In the genomic region with DNA sequence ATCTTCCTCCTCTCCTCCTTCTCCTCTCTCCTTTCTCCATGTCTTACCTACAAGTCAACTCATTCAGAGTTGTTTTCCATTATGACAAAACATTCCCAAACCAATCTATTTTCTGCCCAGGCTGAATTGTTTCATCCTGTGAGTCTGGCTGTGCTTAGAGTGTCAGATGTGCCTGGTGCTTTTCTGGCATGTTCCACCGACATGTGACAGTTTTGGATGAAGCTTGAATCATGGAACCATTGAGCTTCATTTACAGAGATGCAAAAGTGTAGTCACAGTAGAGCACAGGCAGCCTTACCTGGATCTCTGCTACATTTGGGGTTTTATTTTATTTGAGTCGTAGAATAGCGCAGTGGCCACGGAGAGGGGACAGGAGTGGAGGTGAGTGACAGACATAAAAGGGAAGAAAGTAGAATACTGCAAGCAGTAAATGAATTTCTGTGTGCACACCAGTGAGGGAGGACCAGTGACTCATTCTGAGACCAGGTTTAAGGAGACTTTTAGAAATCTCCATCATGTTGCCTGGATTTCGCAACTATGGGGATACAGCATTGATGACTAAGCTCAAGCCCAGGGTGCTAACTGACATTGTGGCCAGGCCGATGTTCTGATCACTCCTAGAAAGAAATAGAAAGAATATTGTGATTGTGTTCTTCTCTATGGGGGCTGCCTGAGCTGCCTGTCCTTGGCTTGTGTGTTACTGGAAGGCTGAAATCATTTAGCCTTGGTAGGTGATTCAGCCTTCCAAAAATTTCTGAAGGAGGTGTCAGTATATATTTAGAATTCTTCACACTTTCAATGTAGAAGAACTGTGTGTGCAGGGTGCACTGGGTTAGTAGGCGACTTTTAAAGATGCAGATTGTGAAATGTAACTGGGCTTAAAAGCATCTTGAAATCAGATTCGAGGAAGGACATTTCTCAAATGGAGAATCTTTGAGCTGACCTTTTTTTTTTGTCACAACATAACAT, we compare ENCODE assay signal across 21 mouse cellular contexts. TPM values are rescaled to one million over a fixed set of nuclear protein-coding genes. Genes with fewer than 3 reads are reported as not detected.
DNase-seq lines count a peak whose midpoint lies in the region; ATAC-seq and TF ChIP-seq lines count a peak whose summit lies in the region.
"Had no signal": no experiment of that assay in that cellular context is flagged by ENCODE, and none has a peak within 500 bp of the region (broad histone marks: within the 10 kb centered on the region; RNA-seq: fewer than 3 reads in every experiment).

No protein-coding gene starts in this region.

- H3K9ac ChIP-seq in forebrain, postnatal 0 days: no peak overlapping the region
- H3K9ac ChIP-seq in forebrain, embryonic 14.5 days (ENCODE audit: low read length): no peak overlapping the region
- no peak overlapping the region for H3K9ac ChIP-seq in intestine, embryonic 16.5 days (ENCODE audit: low read depth, low read length)
- H3K9ac ChIP-seq: forebrain, embryonic 15.5 days; heart, embryonic 12.5 days; hindbrain, embryonic 13.5 days had no signal

- no peak overlapping the region for H3K27ac ChIP-seq in forebrain, postnatal 0 days (ENCODE audit: low read depth, low read length)
- no peak overlapping the region for H3K27ac ChIP-seq in forebrain, embryonic 14.5 days (ENCODE audit: low read depth, low read length)
- H3K27ac ChIP-seq in intestine, embryonic 16.5 days (ENCODE audit: low read length): no peak overlapping the region
- H3K27ac ChIP-seq in gastrocnemius, adult 2 months: no peak overlapping the region
- H3K27ac ChIP-seq: forebrain, embryonic 15.5 days; hindbrain, embryonic 13.5 days had no signal

- no peak for TF ChIP-seq CTCF in forebrain, postnatal 0 days (IDR thresholded peaks at IDR 0.05; ENCODE audit: low read depth)
- TF ChIP-seq CTCF in gastrocnemius, adult 2 months (IDR thresholded peaks at IDR 0.05): no peak

- H3K27me3 ChIP-seq in forebrain, postnatal 0 days (ENCODE audit: insufficient read depth, low read length): no peaks in the 10 kb centered on the region
- H3K27me3 ChIP-seq in forebrain, embryonic 14.5 days (replicated peaks; ENCODE audit: control insufficient read depth, insufficient read depth, low read length): no peaks in the 10 kb centered on the region
- H3K27me3 ChIP-seq in intestine, embryonic 16.5 days (replicated peaks; ENCODE audit: control insufficient read depth, insufficient read depth, low read length): no peaks in the 10 kb centered on the region
- H3K27me3 ChIP-seq: forebrain, embryonic 15.5 days; heart, embryonic 12.5 days; hindbrain, embryonic 13.5 days had no signal

- DNase-seq in forebrain, postnatal 0 days: peak; percentile 39
- DNase-seq in forebrain, embryonic 14.5 days (ENCODE audit: low spot score): no peak
- DNase-seq in right cerebral cortex, adult 18-20 months: peak; percentile 51
- DNase-seq in right cerebral cortex, postnatal 14 days: no peak
- no peak for DNase-seq in gastrocnemius, adult 2 months
- DNase-seq: adrenal gland, postnatal 14 days; cerebellum, adult 11 months; cerebellum, postnatal 36 days; heart, adult 11 months; heart, postnatal 14 days; lung, adult 18-20 months; lung, postnatal 14 days; thymus, postnatal 4 days had no signal

- H3K4me1 ChIP-seq in forebrain, postnatal 0 days (ENCODE audit: insufficient read depth): no peaks in the 10 kb centered on the region
- H3K4me1 ChIP-seq in forebrain, embryonic 14.5 days (ENCODE audit: control insufficient read depth, insufficient read depth, low read length): no peaks in the 10 kb centered on the region
- no peaks in the 10 kb centered on the region for H3K4me1 ChIP-seq in intestine, embryonic 16.5 days (ENCODE audit: control insufficient read depth, insufficient read depth, low read length)
- H3K4me1 ChIP-seq: forebrain, embryonic 15.5 days had no signal

- H3K4me3 ChIP-seq in forebrain, postnatal 0 days (ENCODE audit: low read depth, low read length): no peak overlapping the region
- H3K4me3 ChIP-seq in forebrain, embryonic 14.5 days (ENCODE audit: low read depth, low read length): no peak overlapping the region
- no peak overlapping the region for H3K4me3 ChIP-seq in intestine, embryonic 16.5 days (ENCODE audit: low read length)
- H3K4me3 ChIP-seq in gastrocnemius, adult 2 months: no peak overlapping the region
- H3K4me3 ChIP-seq: erythroblast, embryonic 14.5 days; forebrain, embryonic 15.5 days; heart, embryonic 12.5 days; hindbrain, embryonic 13.5 days had no signal

- 80% methylated on average over 8 of the region's 8 CpGs for WGBS in forebrain, postnatal 0 days
- WGBS in forebrain, embryonic 14.5 days: 93% methylated on average over 8 of the region's 8 CpGs
- WGBS in intestine, embryonic 16.5 days: 88% methylated on average over 8 of the region's 8 CpGs

- ATAC-seq in forebrain, postnatal 0 days: no peak
- no peak for ATAC-seq in forebrain, embryonic 14.5 days
- peak; percentile 69 for ATAC-seq in megakaryocyte, adult 5-6 weeks (ENCODE audit: poor library complexity, severe bottlenecking)
- ATAC-seq in intestine, embryonic 16.5 days: no peak
- ATAC-seq: forebrain, embryonic 15.5 days; inflammation-experienced regulatory T-cells, adult 6 months had no signal

- no peaks in the 10 kb centered on the region for H3K36me3 ChIP-seq in forebrain, postnatal 0 days (ENCODE audit: insufficient read depth)
- H3K36me3 ChIP-seq in forebrain, embryonic 14.5 days (ENCODE audit: control insufficient read depth, insufficient read depth, low read length): no peaks in the 10 kb centered on the region
- no peaks in the 10 kb centered on the region for H3K36me3 ChIP-seq in intestine, embryonic 16.5 days (ENCODE audit: control insufficient read depth, insufficient read depth, low read length)
- H3K36me3 ChIP-seq: forebrain, embryonic 15.5 days; heart, embryonic 12.5 days; hindbrain, embryonic 13.5 days had no signal

- no peaks in the 10 kb centered on the region for H3K9me3 ChIP-seq in forebrain, postnatal 0 days (ENCODE audit: low read length)
- no peaks in the 10 kb centered on the region for H3K9me3 ChIP-seq in forebrain, embryonic 14.5 days (replicated peaks; ENCODE audit: control insufficient read depth, low read length)
- H3K9me3 ChIP-seq in intestine, embryonic 16.5 days (ENCODE audit: control insufficient read depth, low read length): no peaks in the 10 kb centered on the region
- H3K9me3 ChIP-seq: forebrain, embryonic 15.5 days; heart, embryonic 12.5 days; hindbrain, embryonic 13.5 days had no signal

- no peak overlapping the region for H3K4me2 ChIP-seq in forebrain, postnatal 0 days (ENCODE audit: low read depth)
- no peak overlapping the region for H3K4me2 ChIP-seq in forebrain, embryonic 14.5 days (ENCODE audit: low read length)
- no peak overlapping the region for H3K4me2 ChIP-seq in intestine, embryonic 16.5 days (ENCODE audit: low read depth, low read length)
- H3K4me2 ChIP-seq: forebrain, embryonic 15.5 days; heart, embryonic 12.5 days; hindbrain, embryonic 13.5 days; liver, embryonic 11.5 days had no signal

- intact Hi-C loops in gastrocnemius, adult 2 months (cut with DNase I): no loop called here

RNA-seq across cellular contexts. Expression of a gene that starts 10.8 kb away (rescaled TPM):
- total RNA-seq in forebrain, postnatal 0 days (2014; rRNA removed): 10.1 and 11.7 TPM in 2 replicates
- polyA plus RNA-seq in forebrain, postnatal 0 days (2015; fragmentation: Nextera tagmentation; extraction: Ambion mirVana): 0.53 and 0.97 TPM in 2 replicates
- 0.23 and 0.31 TPM in 2 replicates for polyA plus RNA-seq in forebrain, embryonic 14.5 days (2014; fragmentation: Nextera tagmentation; extraction: Ambion mirVana)
- total RNA-seq in megakaryocyte, adult 5-6 weeks (2015): 8.3 and 9.5 TPM in 2 replicates
- total RNA-seq in megakaryocyte, adult 5-6 weeks (2017): 19.9 and 25.0 TPM in 2 replicates
- polyA plus RNA-seq in intestine, embryonic 16.5 days (2015; fragmentation: Nextera tagmentation; extraction: Ambion mirVana): 1.5 and 1.7 TPM in 2 replicates
- total RNA-seq in gastrocnemius, adult 2 months (2021): 10 to 100 TPM; 33.9 to 57.3 TPM
- polyA plus RNA-seq: erythroblast, embryonic 14.5 days; inflammation-experienced regulatory T-cells, adult 6 months had no signal

Comparison
In these comparisons a context has a peak if more than half of its experiments do, and no peak if none do; other contexts are left out.
1. DNase-seq: peak in forebrain, postnatal 0 days (single experiment) and right cerebral cortex, adult 18-20 months (single experiment); none in forebrain, embryonic 14.5 days (single experiment), right cerebral cortex, postnatal 14 days (single experiment) and gastrocnemius, adult 2 months (single experiment).